In the genomic region with DNA sequence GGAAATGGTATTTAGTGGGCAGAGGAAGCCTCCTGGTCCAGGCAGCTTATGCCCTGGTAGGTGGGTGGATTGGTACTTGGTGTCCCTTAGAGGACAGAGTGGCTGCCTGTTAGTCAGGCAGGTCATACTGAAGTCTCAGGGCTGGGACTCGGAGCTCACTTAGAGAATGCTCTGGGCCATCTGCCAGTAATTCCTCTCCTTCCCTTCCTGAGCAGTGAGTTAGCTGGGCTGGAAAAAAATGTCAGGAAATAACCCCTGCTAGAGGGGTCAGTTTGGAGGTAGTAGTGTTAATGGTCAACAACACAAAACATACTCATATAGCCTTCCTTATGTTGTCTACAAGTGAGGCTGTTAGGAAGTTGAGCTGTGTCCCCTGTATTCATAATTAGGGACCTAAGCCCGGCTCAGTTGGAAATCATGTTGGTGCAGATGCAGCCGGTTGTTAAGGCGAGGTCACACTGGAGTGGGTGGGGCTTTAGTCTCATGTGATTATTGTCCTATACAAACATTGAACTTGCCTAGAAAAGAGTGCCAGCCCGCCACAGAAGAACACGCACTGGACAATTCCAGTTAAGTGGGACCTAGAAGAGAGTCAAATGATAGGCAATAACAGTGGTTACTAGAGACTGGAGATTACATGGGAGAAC, we compare ENCODE assay signal across 8 mouse cellular contexts. TPM values are rescaled to one million over a fixed set of nuclear protein-coding genes. Genes with fewer than 3 reads are reported as not detected.
DNase-seq lines count a peak whose midpoint lies in the region; ATAC-seq lines count a peak whose summit lies in the region.

No protein-coding gene starts in this region.

- ATAC-seq in kidney, embryonic 16.5 days (ENCODE audit: low FRiP score, low TSS enrichment), result peak; percentile 65; the same call in 1 of the 2 replicates
- no peak for ATAC-seq in midbrain, embryonic 11.5 days (ENCODE audit: low FRiP score)

- H3K9me3 ChIP-seq in kidney, embryonic 16.5 days (ENCODE audit: low read length), result no peaks in the 10 kb centered on the region
- H3K9me3 ChIP-seq in midbrain, embryonic 11.5 days (ENCODE audit: control insufficient read depth, low read length), result no peaks in the 10 kb centered on the region

- no peak overlapping the region for H3K4me3 ChIP-seq in kidney, embryonic 16.5 days (ENCODE audit: low read length)
- H3K4me3 ChIP-seq in midbrain, embryonic 11.5 days (ENCODE audit: low read depth, low read length), result no peak overlapping the region

- peak; percentile 50 for DNase-seq in adrenal gland, postnatal 10 days
- no peak for DNase-seq in adrenal gland, adult 18-20 months (ENCODE audit: low spot score in 2 of 2)
- peak; percentile 66 to 72 for DNase-seq in heart, adult 9 months (ENCODE audit: low spot score in 2 of 2)
- DNase-seq in lung, postnatal 36 days, result peak; percentile 72
- no peak for DNase-seq in right cerebral cortex, postnatal 36 days (ENCODE audit: low spot score in 2 of 2)
- DNase-seq in spleen, adult 12 weeks (ENCODE audit: low spot score), result no peak
- no peak for DNase-seq in midbrain, embryonic 11.5 days (ENCODE audit: low spot score, missing footprints)

- no peak overlapping the region for H3K9ac ChIP-seq in kidney, embryonic 16.5 days (replicated peaks; ENCODE audit: low read length)
- H3K9ac ChIP-seq in midbrain, embryonic 11.5 days (ENCODE audit: low read length), result no peak overlapping the region

- 46% methylated on average over 6 of the region's 6 CpGs for WGBS in kidney, embryonic 16.5 days
- WGBS in midbrain, embryonic 11.5 days, result 73% methylated on average over 6 of the region's 6 CpGs

- no peaks in the 10 kb centered on the region for H3K36me3 ChIP-seq in kidney, embryonic 16.5 days (ENCODE audit: insufficient read depth, low read length)
- H3K36me3 ChIP-seq in midbrain, embryonic 11.5 days (ENCODE audit: control insufficient read depth, insufficient read depth, low read length), result no peaks in the 10 kb centered on the region

- H3K27me3 ChIP-seq in kidney, embryonic 16.5 days (ENCODE audit: insufficient read depth, low read length), result no peaks in the 10 kb centered on the region
- H3K27me3 ChIP-seq in midbrain, embryonic 11.5 days (ENCODE audit: control insufficient read depth, insufficient read depth, low read length), result no peaks in the 10 kb centered on the region

- peaks cover 19% of the 10 kb centered on the region for H3K4me1 ChIP-seq in kidney, embryonic 16.5 days (ENCODE audit: insufficient read depth, low read length)
- H3K4me1 ChIP-seq in midbrain, embryonic 11.5 days (ENCODE audit: control insufficient read depth, insufficient read depth, low read length), result no peaks in the 10 kb centered on the region

- peak overlapping the region; percentile 16; the same call in 1 of the 2 replicates for H3K27ac ChIP-seq in kidney, embryonic 16.5 days (ENCODE audit: low read length)
- no peak overlapping the region for H3K27ac ChIP-seq in midbrain, embryonic 11.5 days (ENCODE audit: low read depth, low read length)

- no peak overlapping the region for H3K4me2 ChIP-seq in kidney, embryonic 16.5 days (replicated peaks; ENCODE audit: low read depth, low read length)
- H3K4me2 ChIP-seq in midbrain, embryonic 11.5 days, result no peak overlapping the region

RNA-seq across cellular contexts. Expression of gene Cd9, which starts 18.5 kb away (rescaled TPM):
- 100 to 1,000 TPM; 120 TPM for total RNA-seq in adrenal gland, postnatal 10 days (2021)
- total RNA-seq in adrenal gland, adult 18-20 months (2021), result 100 to 1,000 TPM in 1 of 2 experiments, 10 to 100 TPM in 1; 90.1 to 131 TPM
- polyA plus RNA-seq in kidney, embryonic 16.5 days (2015; fragmentation: Nextera tagmentation; extraction: Ambion mirVana), result 158 and 178 TPM in 2 replicates
- polyA plus RNA-seq in midbrain, embryonic 11.5 days (2014; fragmentation: Nextera tagmentation; extraction: Ambion mirVana), result 34.7 and 40.9 TPM in 2 replicates

RNA-seq across cellular contexts. Expression of gene Vwf, which starts 33.5 kb away (rescaled TPM):
- 10 to 100 TPM; 22.4 to 25.2 TPM for total RNA-seq in adrenal gland, postnatal 10 days (2021)
- 1 to 10 TPM; 5.7 to 8.0 TPM for total RNA-seq in adrenal gland, adult 18-20 months (2021)
- polyA plus RNA-seq in kidney, embryonic 16.5 days (2015; fragmentation: Nextera tagmentation; extraction: Ambion mirVana), result 3.9 and 5.4 TPM in 2 replicates
- 13.9 and 15.8 TPM in 2 replicates for polyA plus RNA-seq in midbrain, embryonic 11.5 days (2014; fragmentation: Nextera tagmentation; extraction: Ambion mirVana)

Comparison
In these comparisons a context has a peak if more than half of its experiments do, and no peak if none do; other contexts are left out.
1. DNase-seq: peak in adrenal gland, postnatal 10 days (single experiment), heart, adult 9 months (2 of 2) and lung, postnatal 36 days (single experiment); none in adrenal gland, adult 18-20 months (0 of 2), right cerebral cortex, postnatal 36 days (0 of 2), spleen, adult 12 weeks (single experiment) and midbrain, embryonic 11.5 days (single experiment).